Mouse (Mus musculus) heart, adult 8-10 months (tissue): Measurements from ENCODE around the gene Galt. TPM values are rescaled to one million over a fixed set of nuclear protein-coding genes. Genes with fewer than 3 reads are reported as not detected.

Experiments used
- DNase-seq: peaks from one replicate; pipeline ENCODE4 v3.0.0; 2022; ENCODE audit warnings: low spot score
- total RNA-seq, 4 experiments: library from RNA; stranded (reverse); gene quantifications; 2 replicates each; pipeline ENCODE4 v1.2.4; 2022

Galt gene
- total RNA-seq, result 10 to 100 TPM; 52.6 to 60.5 (median 58.6) TPM

- no peak for DNase-seq
Measured at GRCm38 (mm10) chr4:41754797-41755337, at the start of gene Galt. Gene Galt, plus strand, starts transcription at chr4:41755228.

GRCm38 (mm10) chr4:41705922-41706754, 48.9 kb upstream of the Galt start:
- DNase-seq, result no peak

- DNase-seq, result no peak
Measured at GRCm38 (mm10) chr4:41707011-41707535, 48.0 kb upstream of the Galt start.

- DNase-seq, result peak; percentile 70
Measured at GRCm38 (mm10) chr4:41708192-41708745, 46.8 kb upstream of the Galt start.

- no peak for DNase-seq
Measured at GRCm38 (mm10) chr4:41710229-41710628, 44.8 kb upstream of the Galt start.

GRCm38 (mm10) chr4:41711705-41712375, 43.2 kb upstream of the Galt start:
- no peak for DNase-seq

- no peak for DNase-seq
Measured at GRCm38 (mm10) chr4:41712421-41713196, 42.4 kb upstream of the Galt start.

GRCm38 (mm10) chr4:41713197-41714067, 41.6 kb upstream of the Galt start, which contains the start of gene Rpp25l:
Gene Rpp25l, minus strand, starts transcription at chr4:41713534.
- DNase-seq, result peak; percentile 79

- peak; percentile 67 for DNase-seq
Measured at GRCm38 (mm10) chr4:41714276-41714675, 40.8 kb upstream of the Galt start.

GRCm38 (mm10) chr4:41715082-41715481, 39.9 kb upstream of the Galt start:
- DNase-seq, result no peak

- DNase-seq, result no peak
Measured at GRCm38 (mm10) chr4:41715596-41715995, 39.4 kb upstream of the Galt start.

GRCm38 (mm10) chr4:41716834-41717233, 38.2 kb upstream of the Galt start:
- no peak for DNase-seq

GRCm38 (mm10) chr4:41722918-41723351, 32.1 kb upstream of the Galt start, which contains the start of gene Dctn3:
Gene Dctn3, minus strand, starts transcription at chr4:41723170.
- DNase-seq, result peak; percentile 94

- DNase-seq, result no peak
Measured at GRCm38 (mm10) chr4:41726826-41727621, 28.0 kb upstream of the Galt start.

GRCm38 (mm10) chr4:41731052-41731765, 23.8 kb upstream of the Galt start, which contains the start of gene Arid3c:
Gene Arid3c, minus strand, starts transcription at chr4:41731142.
- no peak for DNase-seq

GRCm38 (mm10) chr4:41737602-41738255, 17.3 kb upstream of the Galt start:
- DNase-seq, result peak; percentile 74

GRCm38 (mm10) chr4:41738256-41738603, 16.8 kb upstream of the Galt start:
- DNase-seq, result no peak

GRCm38 (mm10) chr4:41739260-41739659, 15.8 kb upstream of the Galt start:
- no peak for DNase-seq
